Mouse (Mus musculus): ENCODE results near the gene Mtx1.

DNA sequence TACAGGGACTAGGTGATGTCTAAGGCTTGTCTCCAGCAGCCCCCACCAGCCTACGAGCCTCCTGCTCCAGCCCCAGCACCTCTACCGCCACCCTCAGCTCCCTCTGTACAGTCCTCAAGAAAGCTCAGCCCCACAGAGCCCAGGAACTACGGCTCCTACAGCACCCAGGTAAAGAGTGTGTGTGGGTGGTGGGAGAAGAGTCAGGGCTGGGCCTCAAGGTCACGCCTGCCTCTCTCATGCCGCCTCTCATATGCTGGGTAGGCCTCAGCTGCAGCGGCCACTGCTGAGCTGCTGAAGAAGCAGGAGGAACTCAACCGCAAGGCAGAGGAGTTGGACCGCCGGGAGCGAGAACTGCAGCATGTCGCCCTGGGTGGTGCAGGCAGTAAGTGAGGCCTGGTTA, 47.8 kb downstream of the Mtx1 start:
- TF ChIP-seq CTCF (IDR thresholded peaks at IDR 0.05; ENCODE audit: control insufficient read depth, insufficient read depth, low read length) (no peak), POLR2A (IDR thresholded peaks at IDR 0.05; ENCODE audit: borderline replicate concordance, control insufficient read depth, low read depth, low read length) (no peak)
